Mouse (Mus musculus) lung, postnatal 0 days (tissue): ENCODE results near the gene Gm39566. TPM values are rescaled to one million over a fixed set of nuclear protein-coding genes. Genes with fewer than 3 reads are reported as not detected.

ENCODE experiments used
- ATAC-seq: fragments of 200-750 bp; cut with Nextera tagmentation; 2 replicates; pipeline ENCODE4 v1.8.0; 2017; ENCODE audit warnings: moderate library complexity
- DNase-seq: peaks from one replicate; pipeline ENCODE4 v3.0.0-alpha.2; 2016; ENCODE audit warnings: low spot score
- H3K27ac ChIP-seq: fragments of 300-500 bp; sonication (generic); 2 replicates; pipeline ENCODE4 v1.5.1; 2014; ENCODE audit warnings: antibody characterized with exemption, mild to moderate bottlenecking, low read length, mixed read lengths
- H3K27me3 ChIP-seq: fragments of 300-500 bp; sonication (generic); replicated peaks from 2 replicates; pipeline ENCODE4 v1.6.1; 2014; ENCODE audit warnings: low read length, mixed read lengths; ENCODE audit not compliant: insufficient read depth
- H3K36me3 ChIP-seq: fragments of 300-500 bp; sonication (generic); 2 replicates; pipeline ENCODE4 v1.6.1; 2014; ENCODE audit warnings: low read length, mixed read lengths; ENCODE audit not compliant: insufficient read depth
- H3K4me1 ChIP-seq: fragments of 300-500 bp; sonication (generic); 2 replicates; pipeline ENCODE4 v1.6.1; 2014; ENCODE audit warnings: antibody characterized with exemption, low read depth, low read length, mixed read lengths; ENCODE audit not compliant: insufficient read depth
- H3K4me2 ChIP-seq: fragments of 300-500 bp; sonication (generic); replicated peaks from 2 replicates; pipeline ENCODE4 v1.6.1; 2014; ENCODE audit warnings: low read depth, mild to moderate bottlenecking, low read length, moderate library complexity, mixed read lengths
- H3K4me3 ChIP-seq: fragments of 300-500 bp; sonication (generic); 2 replicates; pipeline ENCODE4 v1.5.1; 2014; ENCODE audit warnings: low read depth, low read length
- H3K9ac ChIP-seq: fragments of 300-500 bp; sonication (generic); replicated peaks from 2 replicates; pipeline ENCODE4 v1.6.1; 2014; ENCODE audit warnings: low read depth, mild to moderate bottlenecking
- H3K9me3 ChIP-seq: fragments of 300-500 bp; sonication (generic); 2 replicates; pipeline ENCODE4 v1.6.1; 2016; ENCODE audit warnings: low read length, mixed read lengths
- CTCF ChIP-seq: IDR thresholded peaks from 2 replicates; pipeline ENCODE4 v1.5.1; 2016; ENCODE audit warnings: antibody characterized with exemption, mild to moderate bottlenecking
- EP300 ChIP-seq: IDR thresholded peaks from 2 replicates; pipeline ENCODE4 v1.6.1; 2016; ENCODE audit warnings: antibody characterized with exemption, mild to moderate bottlenecking, control low read depth
- WGBS: fragments of 180-500 bp; shearing (Covaris S2); extraction: QIAGEN DNeasy Blood & Tissue Kit; methylation state at CpG from one replicate; pipeline ENCODE4 v1.1.7; 2014; 5-methylcytosine and 5-hydroxymethylcytosine counted together
- polyA plus RNA-seq: library from polyadenylated mRNA; unstranded; fragments of >200 nt; fragmentation: Nextera tagmentation; extraction: Ambion mirVana; gene quantifications from 2 replicates; pipeline ENCODE4 v1.2.1, GENCODE M21; 2015

Gm39566 gene
- polyA plus RNA-seq, 1 experiment from 2014 or later: not detected

DNA sequence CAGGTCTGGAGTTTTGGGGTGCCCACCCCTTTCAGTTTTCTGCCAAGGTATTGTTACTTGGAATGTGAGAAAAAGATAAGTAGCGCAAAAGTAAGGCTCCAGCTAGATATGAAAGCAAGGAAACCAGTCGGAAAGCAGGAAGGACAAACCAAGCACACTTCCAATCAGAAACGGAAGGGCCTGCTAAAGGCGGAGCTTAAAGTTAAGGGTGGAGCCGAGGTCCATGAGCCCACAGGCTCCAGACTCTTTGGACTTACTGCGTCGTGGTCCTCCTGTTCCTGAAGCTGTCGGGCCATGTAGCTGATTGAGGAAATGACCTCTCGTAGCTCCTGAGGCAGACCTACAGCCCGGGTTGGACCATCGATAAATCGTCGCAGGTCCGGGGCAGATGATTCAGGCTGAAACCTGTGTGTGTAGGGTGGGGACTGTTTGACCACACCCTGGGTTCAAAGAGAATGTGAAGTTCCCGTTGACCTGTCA, 30.3 kb downstream of the Gm39566 start:
- Histone ChIP-seq H3K9ac (no peak overlapping the region), H3K36me3 (no peaks in the 10 kb centered on the region), H3K27me3 (no peaks in the 10 kb centered on the region), H3K9me3 (no peaks in the 10 kb centered on the region), H3K4me2 (peak overlapping the region; percentile 50), H3K4me3 (no peak overlapping the region; the same call in 1 of the 2 replicates), H3K4me1 (peaks cover 4% of the 10 kb centered on the region; the same call in 1 of the 2 replicates), H3K27ac (no peak overlapping the region)
- WGBS: 25% methylated on average over 15 of the region's 15 CpGs
- TF ChIP-seq EP300 (0 out of 2 replicates have a peak, but pooled peaks have one; percentile 15), CTCF (no peak)
- ATAC-seq (peak; percentile 79), DNase-seq (peak; percentile 84)

GRCm38 (mm10) chr11:69781828-69782227, 33.3 kb downstream of the Gm39566 start:
- no peak overlapping the region for H3K9ac ChIP-seq
- no peaks in the 10 kb centered on the region for H3K36me3 ChIP-seq
- no peak for DNase-seq
- TF ChIP-seq CTCF: no peak
- TF ChIP-seq EP300: no peak
- H3K4me2 ChIP-seq: no peak overlapping the region
- WGBS: 26% methylated on average over 4 of the region's 4 CpGs
- no peaks in the 10 kb centered on the region for H3K9me3 ChIP-seq
- ATAC-seq: no peak
- H3K4me1 ChIP-seq: peaks cover 4% of the 10 kb centered on the region; the same call in 1 of the 2 replicates
- no peaks in the 10 kb centered on the region for H3K27me3 ChIP-seq
- H3K4me3 ChIP-seq: no peak overlapping the region
- no peak overlapping the region for H3K27ac ChIP-seq

DNA sequence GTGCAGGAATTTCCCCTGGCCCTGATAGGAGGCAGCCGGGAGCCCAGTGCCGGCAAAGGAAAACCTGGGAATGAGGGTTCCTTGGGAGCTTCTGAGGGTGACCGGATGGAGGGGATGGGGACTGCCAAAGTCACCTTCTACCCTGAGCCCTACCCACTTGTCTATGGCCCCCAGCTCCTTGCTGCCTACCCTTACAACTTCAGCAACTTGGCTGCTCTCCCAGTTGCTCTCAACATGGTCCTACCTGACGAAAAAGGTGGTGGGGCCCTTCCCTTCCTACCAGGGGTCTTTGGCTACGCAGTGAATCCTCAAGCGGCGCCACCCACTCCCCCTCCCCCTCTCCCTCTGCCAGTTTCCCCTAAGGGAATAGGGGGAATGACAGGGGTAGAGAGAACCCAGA, 36.1 kb downstream of the Gm39566 start:
- Histone ChIP-seq H3K4me3 (no peak overlapping the region), H3K4me2 (no peak overlapping the region), H3K9me3 (no peaks in the 10 kb centered on the region), H3K27me3 (no peaks in the 10 kb centered on the region), H3K4me1 (no peaks in the 10 kb centered on the region), H3K9ac (no peak overlapping the region), H3K27ac (no peak overlapping the region), H3K36me3 (no peaks in the 10 kb centered on the region)
- no peak for DNase-seq
- 27% methylated on average over 7 of the region's 7 CpGs for WGBS
- ATAC-seq: no peak
- TF ChIP-seq EP300 (no peak), CTCF (no peak)

DNA sequence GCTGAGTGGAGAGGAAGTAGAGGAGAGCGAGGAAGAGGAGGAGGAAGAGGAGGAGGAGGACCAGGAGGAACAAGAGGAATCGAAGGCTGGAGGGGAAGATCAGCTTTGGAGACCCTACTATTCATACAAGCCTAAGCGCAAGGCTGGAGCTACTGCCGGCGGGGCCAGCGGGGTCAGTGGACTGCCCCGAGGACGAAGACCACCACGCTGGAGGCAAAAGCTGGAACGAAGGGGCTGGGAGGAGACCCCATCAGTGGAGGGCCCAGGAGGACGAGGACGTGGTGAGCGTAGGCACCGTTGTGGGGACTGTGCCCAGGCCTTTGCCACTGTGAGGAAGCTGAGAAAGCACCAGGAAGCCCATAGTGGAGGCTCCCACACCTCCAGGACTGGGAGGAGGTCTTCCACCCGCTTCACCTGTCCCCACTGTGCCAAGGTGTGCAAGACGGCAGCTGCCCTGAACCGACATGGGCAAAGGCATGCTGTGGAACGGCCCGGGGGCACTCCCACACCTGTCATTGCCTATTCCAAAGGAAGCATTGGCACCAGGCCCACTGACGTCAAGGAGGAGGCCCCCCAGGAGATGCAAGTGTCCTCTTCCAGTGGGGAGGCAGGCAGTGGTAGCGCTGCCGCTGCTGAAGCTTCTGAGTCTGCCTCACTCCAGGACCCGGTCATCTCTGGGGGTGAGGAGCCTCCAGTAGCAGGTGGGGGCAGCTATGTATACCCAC, 36.7 kb downstream of the Gm39566 start:
- no peak overlapping the region for H3K4me2 ChIP-seq
- no peaks in the 10 kb centered on the region for H3K27me3 ChIP-seq
- no peaks in the 10 kb centered on the region for H3K9me3 ChIP-seq
- H3K4me1 ChIP-seq: no peaks in the 10 kb centered on the region
- H3K36me3 ChIP-seq: no peaks in the 10 kb centered on the region
- H3K27ac ChIP-seq: no peak overlapping the region
- ATAC-seq: peak; percentile 32; the same call in 1 of the 2 replicates
- H3K9ac ChIP-seq: no peak overlapping the region
- WGBS: 61% methylated on average over 23 of the region's 23 CpGs
- no peak overlapping the region for H3K4me3 ChIP-seq
- TF ChIP-seq EP300: no peak
- no peak for TF ChIP-seq CTCF
- peak; percentile 18 for DNase-seq

DNA sequence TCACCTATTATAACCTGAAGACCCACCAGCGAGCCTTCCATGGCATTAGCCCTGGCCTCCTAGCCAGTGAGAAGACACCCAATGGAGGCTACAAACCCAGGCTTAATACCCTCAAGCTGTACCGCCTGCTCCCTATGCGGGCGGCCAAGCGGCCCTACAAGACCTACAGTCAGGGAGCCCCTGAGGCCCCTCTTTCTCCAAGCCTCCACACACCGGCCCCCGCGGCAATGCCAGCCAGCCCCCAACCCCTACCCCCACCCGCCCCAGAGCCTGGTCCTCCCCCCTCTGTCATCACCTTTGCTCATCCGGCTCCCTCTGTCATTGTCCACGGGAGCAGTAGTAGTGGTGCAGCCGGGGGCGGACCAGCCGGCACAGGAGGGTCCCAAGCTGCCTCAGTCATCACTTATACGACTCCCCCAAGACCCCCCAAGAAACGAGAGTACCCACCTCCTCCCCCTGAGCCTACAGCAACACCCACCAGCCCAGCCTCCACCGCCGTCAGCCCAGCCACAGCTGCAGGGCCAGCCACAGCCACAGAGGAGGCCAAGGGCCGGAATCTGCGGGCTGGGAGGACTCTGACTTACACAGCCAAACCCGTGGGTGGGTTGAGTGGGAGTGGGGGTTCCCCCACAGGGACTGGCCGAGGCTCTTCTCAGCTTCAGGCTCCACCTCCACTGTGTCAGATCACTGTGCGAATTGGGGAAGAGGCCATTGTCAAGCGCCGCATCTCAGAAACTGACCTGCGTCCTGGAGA, 37.4 kb downstream of the Gm39566 start:
- H3K36me3 ChIP-seq: no peaks in the 10 kb centered on the region
- no peaks in the 10 kb centered on the region for H3K4me1 ChIP-seq
- ATAC-seq (peak; percentile 22; the same call in 1 of the 2 replicates), DNase-seq (no peak)
- H3K4me3 ChIP-seq: no peak overlapping the region
- WGBS: 68% methylated on average over 26 of the region's 26 CpGs
- no peak overlapping the region for H3K9ac ChIP-seq
- H3K4me2 ChIP-seq: no peak overlapping the region
- H3K27me3 ChIP-seq: no peaks in the 10 kb centered on the region
- H3K27ac ChIP-seq: no peak overlapping the region
- TF ChIP-seq CTCF (no peak), EP300 (no peak)
- H3K9me3 ChIP-seq: no peaks in the 10 kb centered on the region

- 82% methylated on average over 20 of the region's 20 CpGs for WGBS
- Histone ChIP-seq H3K27me3 (no peaks in the 10 kb centered on the region), H3K9me3 (no peaks in the 10 kb centered on the region), H3K4me3 (no peak overlapping the region), H3K4me2 (no peak overlapping the region), H3K9ac (no peak overlapping the region), H3K4me1 (no peaks in the 10 kb centered on the region), H3K27ac (no peak overlapping the region), H3K36me3 (no peaks in the 10 kb centered on the region)
- ATAC-seq: no peak
- no peak for TF ChIP-seq CTCF
- no peak for TF ChIP-seq EP300
- DNase-seq: no peak
These were observed 38.6 kb downstream of the Gm39566 start for GRCm38 (mm10) chr11:69776488-69776887.
